Mouse (Mus musculus) gastrocnemius, adult 8-10 months (tissue): ENCODE results near the gene Card14. TPM values are rescaled to one million over a fixed set of nuclear protein-coding genes. Genes with fewer than 3 reads are reported as not detected.
"Not testable (repeated sequence)": the region's sequence is repeated elsewhere in the genome, so short reads cannot be mapped to it uniquely, and the experiment has no call there.

ENCODE experiments used
- DNase-seq, 2 experiments: peaks; one replicate each; pipeline ENCODE4 v3.0.0; 2022; ENCODE audit warnings: low spot score in 2 of 2
- total RNA-seq, 4 experiments: library from RNA; stranded (reverse); gene quantifications; 2 replicates each; pipeline ENCODE4 v1.2.4; 2022

The Card14 gene
- total RNA-seq, 4 experiments from 2014 or later, result 0.10 to 0.25 (median 0.22) TPM

GRCm38 (mm10) chr11:119355443-119356385, 48.1 kb downstream of the Card14 start, which contains the start of the genes Sgsh and Slc26a11:
Gene Sgsh, minus strand, starts transcription at chr11:119355536.
Gene Slc26a11, plus strand, starts transcription at chr11:119355557.
- peak; percentile 75 to 84 for DNase-seq

GRCm38 (mm10) chr11:119359089-119359488, 51.5 kb downstream of the Card14 start:
- no peak for DNase-seq

- no peak for DNase-seq
Measured at GRCm38 (mm10) chr11:119362769-119363533, 55.4 kb downstream of the Card14 start.

GRCm38 (mm10) chr11:119363534-119364145, 56.1 kb downstream of the Card14 start:
- peak; percentile 27 to 46 for DNase-seq

GRCm38 (mm10) chr11:119375425-119375824, 67.9 kb downstream of the Card14 start:
- DNase-seq, result no peak

GRCm38 (mm10) chr11:119377326-119377725, 69.8 kb downstream of the Card14 start:
- no peak for DNase-seq

GRCm38 (mm10) chr11:119378551-119378950, 71.0 kb downstream of the Card14 start:
- DNase-seq, result no peak

- no peak for DNase-seq
Measured at GRCm38 (mm10) chr11:119381631-119382337, 74.2 kb downstream of the Card14 start.

- DNase-seq, result no peak
Measured at GRCm38 (mm10) chr11:119382338-119382850, 74.8 kb downstream of the Card14 start.

- DNase-seq, result no peak
Measured at GRCm38 (mm10) chr11:119384904-119385303, 77.3 kb downstream of the Card14 start.

- no peak for DNase-seq
Measured at GRCm38 (mm10) chr11:119386306-119386705, 78.7 kb downstream of the Card14 start.

GRCm38 (mm10) chr11:119387273-119387672, 79.7 kb downstream of the Card14 start:
- DNase-seq, result not testable (repeated sequence)

GRCm38 (mm10) chr11:119389851-119390270, 82.3 kb downstream of the Card14 start:
- peak; percentile 71 to 76 for DNase-seq

- DNase-seq, result peak; percentile 65 to 75
Measured at GRCm38 (mm10) chr11:119390271-119391231, 83.0 kb downstream of the Card14 start.

GRCm38 (mm10) chr11:119391386-119392000, 83.9 kb downstream of the Card14 start:
- DNase-seq, result no peak

- DNase-seq, result peak; percentile 18 to 45
Measured at GRCm38 (mm10) chr11:119392001-119392614, 84.5 kb downstream of the Card14 start.

- peak; percentile 42 to 50 for DNase-seq
Measured at GRCm38 (mm10) chr11:119392800-119393482, 85.4 kb downstream of the Card14 start, which contains the start of gene Rnf213. Gene Rnf213, plus strand, starts transcription at chr11:119393100.

GRCm38 (mm10) chr11:119393483-119393804, 85.9 kb downstream of the Card14 start:
- DNase-seq, result no peak
